Mouse (Mus musculus) spleen, adult 12 weeks (tissue): ENCODE data around the gene Snupn.

ENCODE experiments used
- DNase-seq: peaks from one replicate; pipeline ENCODE4 v3.0.0; 2022; ENCODE audit warnings: low spot score

Gene Snupn

GRCm38 (mm10) chr9:57012393-57012792, 61.7 kb downstream of the Snupn start:
- no peak for DNase-seq

- no peak for DNase-seq
Measured at GRCm38 (mm10) chr9:57012895-57013294, 62.2 kb downstream of the Snupn start.

GRCm38 (mm10) chr9:57013756-57014155, 63.1 kb downstream of the Snupn start:
- no peak for DNase-seq

GRCm38 (mm10) chr9:57014766-57015165, 64.1 kb downstream of the Snupn start:
- no peak for DNase-seq

GRCm38 (mm10) chr9:57017631-57018030, 67.0 kb downstream of the Snupn start:
- DNase-seq, result no peak

GRCm38 (mm10) chr9:57031756-57032155, 81.1 kb downstream of the Snupn start:
- no peak for DNase-seq
